Mouse (Mus musculus): Measurements from ENCODE around the gene B3gat3.
A peak's percentile ranks its signal among the peaks of the same experiment; 100 is the strongest.
"Not testable (repeated sequence)": the region's sequence is repeated elsewhere in the genome, so short reads cannot be mapped to it uniquely, and the experiment has no call there.

Gene B3gat3

GRCm38 (mm10) chr19:8942276-8942964 is 22.2 kb downstream of the B3gat3 start:
- peak; percentile 63 for DNase-seq (ENCODE audit: low read depth, low spot score)

- no peak for DNase-seq (ENCODE audit: low read depth, low spot score)
Measured at GRCm38 (mm10) chr19:8943047-8943446, 22.9 kb downstream of the B3gat3 start.

- DNase-seq (ENCODE audit: low read depth, low spot score), result no peak
Measured at GRCm38 (mm10) chr19:8944062-8944461, 23.9 kb downstream of the B3gat3 start.

- DNase-seq (ENCODE audit: low read depth, low spot score), result peak; percentile 93
Measured at GRCm38 (mm10) chr19:8944750-8945149, 24.6 kb downstream of the B3gat3 start.

- DNase-seq (ENCODE audit: low read depth, low spot score), result no peak
Measured at GRCm38 (mm10) chr19:8945251-8945650, 25.1 kb downstream of the B3gat3 start.

GRCm38 (mm10) chr19:8946929-8947328 is 26.8 kb downstream of the B3gat3 start:
- no peak for DNase-seq (ENCODE audit: low read depth, low spot score)

GRCm38 (mm10) chr19:8950190-8950589 is 30.0 kb downstream of the B3gat3 start:
- DNase-seq (ENCODE audit: low read depth, low spot score), result no peak

- DNase-seq (ENCODE audit: low read depth, low spot score), result no peak
Measured at GRCm38 (mm10) chr19:8952241-8952640, 32.1 kb downstream of the B3gat3 start.

- DNase-seq (ENCODE audit: low read depth, low spot score), result peak; percentile 98
Measured at GRCm38 (mm10) chr19:8953135-8954039, 33.2 kb downstream of the B3gat3 start, which contains the start of gene Tut1. Tut1 (plus strand) TSS chr19:8953847.

GRCm38 (mm10) chr19:8954171-8954570 is 34.0 kb downstream of the B3gat3 start:
- no peak for DNase-seq (ENCODE audit: low read depth, low spot score)

- no peak for DNase-seq (ENCODE audit: low read depth, low spot score)
Measured at GRCm38 (mm10) chr19:8962256-8962655, 42.1 kb downstream of the B3gat3 start.

GRCm38 (mm10) chr19:8965075-8965474 is 44.9 kb downstream of the B3gat3 start:
- no peak for DNase-seq (ENCODE audit: low read depth, low spot score)

GRCm38 (mm10) chr19:8965771-8966170 is 45.6 kb downstream of the B3gat3 start:
- DNase-seq (ENCODE audit: low read depth, low spot score), result no peak

- DNase-seq (ENCODE audit: low read depth, low spot score), result no peak
Measured at GRCm38 (mm10) chr19:8966198-8966589, 46.0 kb downstream of the B3gat3 start.

GRCm38 (mm10) chr19:8966590-8967372 is 46.6 kb downstream of the B3gat3 start, which contains the start of gene Eef1g:
Eef1g (plus strand) TSS chr19:8967041.
- DNase-seq (ENCODE audit: low read depth, low spot score), result peak; percentile 100

GRCm38 (mm10) chr19:8967373-8967743 is 47.2 kb downstream of the B3gat3 start:
- no peak for DNase-seq (ENCODE audit: low read depth, low spot score)

- no peak for DNase-seq (ENCODE audit: low read depth, low spot score)
Measured at GRCm38 (mm10) chr19:8967893-8968292, 47.7 kb downstream of the B3gat3 start.

- DNase-seq (ENCODE audit: low read depth, low spot score), result not testable (repeated sequence)
Measured at GRCm38 (mm10) chr19:8972491-8972890, 52.3 kb downstream of the B3gat3 start.

- no peak for DNase-seq (ENCODE audit: low read depth, low spot score)
Measured at GRCm38 (mm10) chr19:8974638-8975037, 54.5 kb downstream of the B3gat3 start.

- no peak for DNase-seq (ENCODE audit: low read depth, low spot score)
Measured at GRCm38 (mm10) chr19:8975491-8975890, 55.3 kb downstream of the B3gat3 start.

- DNase-seq (ENCODE audit: low read depth, low spot score), result peak; percentile 85
Measured at GRCm38 (mm10) chr19:8976535-8976934, 56.4 kb downstream of the B3gat3 start.
